Mouse (Mus musculus) macrophage (primary cell): ENCODE data around the gene Taf3. TPM values are rescaled to one million over a fixed set of nuclear protein-coding genes. Genes with fewer than 3 reads are reported as not detected.

Experiments
- H3K27ac ChIP-seq: fragments of 350-480 bp; formaldehyde crosslinking; 2 replicates; pipeline ENCODE4 v1.9.0; 2021
- H3K36me3 ChIP-seq: fragments of 350-480 bp; formaldehyde crosslinking; 2 replicates; pipeline ENCODE4 v1.9.0; 2021; ENCODE audit errors: inconsistent target
- H3K4me3 ChIP-seq: fragments of 350-480 bp; formaldehyde crosslinking; 2 replicates; pipeline ENCODE4 v1.9.0; 2021; ENCODE audit errors: inconsistent target
- H3K79me2 ChIP-seq: fragments of 350-480 bp; formaldehyde crosslinking; 2 replicates; pipeline ENCODE4 v1.9.0; 2021; ENCODE audit errors: inconsistent target
- WGBS: methylation state at CpG from one replicate; pipeline ENCODE4 v1.1.7; 2026; ENCODE audit warnings: inconsistent platforms; ENCODE audit not compliant: missing documents; 5-methylcytosine and 5-hydroxymethylcytosine counted together
- polyA plus RNA-seq: library from polyadenylated mRNA; stranded (reverse); fragments of 250-400 nt; gene quantifications from 3 replicates; pipeline ENCODE4 v1.2.4, GENCODE M21; 2018; ENCODE audit warnings: inconsistent platforms

The Taf3 gene
- polyA plus RNA-seq, 1 experiment from 2014 or later = 15.9 TPM

- Histone ChIP-seq H3K27ac (no peak overlapping the region), H3K79me2 (peaks cover 53% of the 10 kb centered on the region), H3K36me3 (no peaks in the 10 kb centered on the region), H3K4me3 (peak overlapping the region; percentile 83)
- WGBS = under 1% methylated on average over 43 of the region's 47 CpGs
Observed at GRCm38 (mm10) chr2:10047758-10048436, 499 bp downstream of the Taf3 start.

GRCm38 (mm10) chr2:10034976-10035375 lies 13.4 kb downstream of the Taf3 start:
- WGBS = 96% methylated on average over 3 of the region's 3 CpGs
- no peak overlapping the region for H3K4me3 ChIP-seq
- H3K27ac ChIP-seq = no peak overlapping the region
- peaks cover 46% of the 10 kb centered on the region; the same call in 1 of the 2 replicates for H3K79me2 ChIP-seq
- H3K36me3 ChIP-seq = peaks cover 6% of the 10 kb centered on the region; the same call in 1 of the 2 replicates

GRCm38 (mm10) chr2:10033684-10034083 lies 14.7 kb downstream of the Taf3 start:
- H3K36me3 ChIP-seq = no peaks in the 10 kb centered on the region
- WGBS = 70% methylated on average over 4 of the region's 4 CpGs

GRCm38 (mm10) chr2:10029755-10030154 lies 18.6 kb downstream of the Taf3 start:
- Histone ChIP-seq H3K4me3 (no peak overlapping the region), H3K36me3 (no peaks in the 10 kb centered on the region), H3K79me2 (peaks cover 29% of the 10 kb centered on the region; the same call in 1 of the 2 replicates), H3K27ac (no peak overlapping the region)
- WGBS = 89% methylated on average over 7 of the region's 7 CpGs

More at GRCm38 (mm10) chr2:10033684-10034083, 14.7 kb downstream of the Taf3 start:
- no peak overlapping the region for H3K4me3 ChIP-seq
- H3K79me2 ChIP-seq = peaks cover 46% of the 10 kb centered on the region; the same call in 1 of the 2 replicates
- no peak overlapping the region for H3K27ac ChIP-seq

- H3K36me3 ChIP-seq = no peaks in the 10 kb centered on the region
- WGBS = 55% methylated on average over 6 of the region's 6 CpGs
- H3K79me2 ChIP-seq = peaks cover 4% of the 10 kb centered on the region; the same call in 1 of the 2 replicates
- no peak overlapping the region for H3K27ac ChIP-seq
- H3K4me3 ChIP-seq = no peak overlapping the region
Observed at GRCm38 (mm10) chr2:10024264-10024663, 24.1 kb downstream of the Taf3 start.

- H3K27ac ChIP-seq = no peak overlapping the region
- no peaks in the 10 kb centered on the region for H3K36me3 ChIP-seq
- no peak overlapping the region for H3K4me3 ChIP-seq
- peaks cover 4% of the 10 kb centered on the region; the same call in 1 of the 2 replicates for H3K79me2 ChIP-seq
- WGBS = 94% methylated on average over 11 of the region's 11 CpGs
Observed at GRCm38 (mm10) chr2:10021296-10021695, 27.1 kb downstream of the Taf3 start.

- WGBS = 91% methylated on average over 10 of the region's 10 CpGs
- Histone ChIP-seq H3K27ac (no peak overlapping the region), H3K36me3 (no peaks in the 10 kb centered on the region), H3K79me2 (peaks cover 11% of the 10 kb centered on the region; the same call in 1 of the 2 replicates), H3K4me3 (no peak overlapping the region)
Observed at GRCm38 (mm10) chr2:10014951-10015635, 33.3 kb downstream of the Taf3 start.

- Histone ChIP-seq H3K36me3 (no peaks in the 10 kb centered on the region), H3K27ac (no peak overlapping the region), H3K4me3 (no peak overlapping the region), H3K79me2 (peaks cover 29% of the 10 kb centered on the region; the same call in 1 of the 2 replicates)
- WGBS = 57% methylated on average over 7 of the region's 7 CpGs
Observed at GRCm38 (mm10) chr2:10010263-10010909, 38.0 kb downstream of the Taf3 start.

- Histone ChIP-seq H3K4me3 (no peak overlapping the region), H3K36me3 (no peaks in the 10 kb centered on the region), H3K27ac (no peak overlapping the region), H3K79me2 (peaks cover 29% of the 10 kb centered on the region; the same call in 1 of the 2 replicates)
- WGBS = 85% methylated on average over 13 of the region's 13 CpGs
Observed at GRCm38 (mm10) chr2:10009671-10010254, 38.6 kb downstream of the Taf3 start.

GRCm38 (mm10) chr2:10008593-10008992 lies 39.8 kb downstream of the Taf3 start:
- Histone ChIP-seq H3K36me3 (no peaks in the 10 kb centered on the region), H3K79me2 (peaks cover 26% of the 10 kb centered on the region; the same call in 1 of the 2 replicates), H3K4me3 (no peak overlapping the region), H3K27ac (no peak overlapping the region)
- WGBS = 98% methylated on average over 4 of the region's 4 CpGs

- 87% methylated on average over 8 of the region's 8 CpGs for WGBS
- Histone ChIP-seq H3K27ac (0 out of 2 replicates have a peak overlapping the region, but pooled peaks have one; percentile 10), H3K79me2 (peaks cover 18% of the 10 kb centered on the region; the same call in 1 of the 2 replicates)
Observed at GRCm38 (mm10) chr2:10004960-10005621, 43.3 kb downstream of the Taf3 start.

GRCm38 (mm10) chr2:10003358-10003757 lies 45.0 kb downstream of the Taf3 start:
- 95% methylated on average over 5 of the region's 5 CpGs for WGBS
- H3K27ac ChIP-seq = no peak overlapping the region
- peaks cover 5% of the 10 kb centered on the region; the same call in 1 of the 2 replicates for H3K79me2 ChIP-seq
- no peaks in the 10 kb centered on the region for H3K36me3 ChIP-seq
- no peak overlapping the region for H3K4me3 ChIP-seq

More at GRCm38 (mm10) chr2:10004960-10005621, 43.3 kb downstream of the Taf3 start:
- Histone ChIP-seq H3K36me3 (no peaks in the 10 kb centered on the region), H3K4me3 (no peak overlapping the region)

GRCm38 (mm10) chr2:10001591-10001990 lies 46.8 kb downstream of the Taf3 start:
- 100% methylated on average over 2 of the region's 2 CpGs for WGBS
- Histone ChIP-seq H3K36me3 (no peaks in the 10 kb centered on the region), H3K79me2 (no peaks in the 10 kb centered on the region; the same call in 1 of the 2 replicates)

GRCm38 (mm10) chr2:9997535-9997934 lies 50.9 kb downstream of the Taf3 start:
- Histone ChIP-seq H3K36me3 (no peaks in the 10 kb centered on the region), H3K79me2 (no peaks in the 10 kb centered on the region; the same call in 1 of the 2 replicates), H3K4me3 (no peak overlapping the region), H3K27ac (no peak overlapping the region)
- 68% methylated on average over 7 of the region's 7 CpGs for WGBS

More at GRCm38 (mm10) chr2:10001591-10001990, 46.8 kb downstream of the Taf3 start:
- Histone ChIP-seq H3K4me3 (no peak overlapping the region), H3K27ac (no peak overlapping the region)
